Mouse (Mus musculus): Measurements from ENCODE around the gene Gm14459. TPM values are rescaled to one million over a fixed set of nuclear protein-coding genes. Genes with fewer than 3 reads are reported as not detected.
"Not testable (repeated sequence)": the region's sequence is repeated elsewhere in the genome, so short reads cannot be mapped to it uniquely, and the experiment has no call there.

Gm14459 gene
- not detected in 2 replicates for polyA plus RNA-seq (2014; fragmentation: Nextera tagmentation; extraction: Ambion mirVana)

DNA sequence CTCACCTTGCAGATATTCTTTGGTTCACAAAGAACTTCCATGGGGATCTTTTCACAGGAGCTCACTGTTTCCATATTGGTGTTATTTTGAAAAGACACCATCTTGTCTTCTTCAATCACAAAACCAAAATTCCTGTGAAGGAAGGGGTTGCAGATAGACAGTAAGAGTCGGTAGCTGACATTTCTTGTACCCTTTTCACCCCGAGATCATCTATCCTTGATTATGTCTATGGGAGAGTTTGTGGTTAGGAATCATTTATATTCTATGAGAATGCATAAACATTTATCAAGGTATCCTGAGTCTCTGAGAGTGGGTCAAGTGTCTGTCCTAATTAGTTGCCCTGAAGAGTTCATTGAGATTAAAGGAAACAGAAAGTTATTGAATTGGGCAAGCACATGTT is at the start of gene Gm14459:
TSS of gene Gm14459 (minus strand) at position 101 of the 400 bp plus-strand sequence.
- no peak for ATAC-seq (ENCODE audit: insufficient read depth)
- no peak within 1 kb of the TSS for H3K4me3 ChIP-seq (ENCODE audit: low read depth, low read length)
- no peaks in the 10 kb centered on the region for H3K36me3 ChIP-seq (ENCODE audit: insufficient read depth)
- no peaks in the 10 kb centered on the region for H3K27me3 ChIP-seq (ENCODE audit: insufficient read depth, low read length)
- no peaks in the 10 kb centered on the region for H3K9me3 ChIP-seq (ENCODE audit: low read depth, low read length)
- no peak within 1 kb of the TSS for H3K9ac ChIP-seq
- no peak within 1 kb of the TSS for H3K27ac ChIP-seq (ENCODE audit: low read depth)
- H3K4me1 ChIP-seq (ENCODE audit: insufficient read depth), result no peaks in the 10 kb centered on the region
- no peak for DNase-seq
- TF ChIP-seq CTCF (IDR thresholded peaks at IDR 0.05; ENCODE audit: low read depth), result no peak
- no peak within 1 kb of the TSS for H3K4me2 ChIP-seq
- 82% methylated on average over 2 of the region's 2 CpGs for WGBS

DNA sequence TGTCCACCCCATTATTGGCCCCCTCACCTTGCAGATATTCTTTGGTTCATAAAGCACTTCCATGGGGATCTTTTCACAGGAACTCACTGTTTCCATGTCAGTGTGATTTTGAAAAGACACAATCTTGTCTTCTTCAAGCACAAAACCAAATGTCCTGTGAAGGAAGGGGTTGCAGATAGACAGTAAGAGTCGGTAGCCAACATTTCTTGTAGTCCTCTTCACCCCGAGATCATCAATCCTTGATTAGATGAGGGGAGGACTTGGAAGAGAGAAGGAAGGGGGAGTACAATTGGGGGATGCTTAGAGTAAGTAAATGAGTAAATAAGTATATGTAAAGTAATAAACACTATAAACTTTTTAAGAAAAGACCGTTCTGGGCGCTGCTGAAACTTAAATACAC is 23.4 kb upstream of the Gm14459 start, which contains the start of gene Ssxb6:
TSS of gene Ssxb6 (minus strand) at position 101 of the 400 bp plus-strand sequence.
- not testable (repeated sequence) for DNase-seq; H3K4me3 ChIP-seq (ENCODE audit: low read depth, low read length); H3K9ac ChIP-seq; H3K36me3 ChIP-seq (ENCODE audit: insufficient read depth); H3K4me1 ChIP-seq (ENCODE audit: insufficient read depth); H3K9me3 ChIP-seq (ENCODE audit: low read depth, low read length); H3K27ac ChIP-seq (ENCODE audit: low read depth); ATAC-seq (ENCODE audit: insufficient read depth); H3K27me3 ChIP-seq (ENCODE audit: insufficient read depth, low read length); H3K4me2 ChIP-seq
- WGBS, result 59% methylated on average over 4 of the region's 4 CpGs

Other genes with a start within 250 kb of the Gm14459 start
- not detected in 2 replicates for gene Ssxb10, start 197.5 kb downstream of the Gm14459 start, polyA plus RNA-seq (2014; fragmentation: Nextera tagmentation; extraction: Ambion mirVana)
- not detected in 2 replicates for gene Ssxb9, start 158.0 kb downstream of the Gm14459 start, polyA plus RNA-seq (2014; fragmentation: Nextera tagmentation; extraction: Ambion mirVana)
- gene Ssxb1, start 111.6 kb downstream of the Gm14459 start, polyA plus RNA-seq (2014; fragmentation: Nextera tagmentation; extraction: Ambion mirVana), result not detected in 2 replicates
- gene Ssxb2, start 63.2 kb downstream of the Gm14459 start, polyA plus RNA-seq (2014; fragmentation: Nextera tagmentation; extraction: Ambion mirVana), result not detected in 2 replicates
- gene Ssxb6, start 23.3 kb upstream of the Gm14459 start, polyA plus RNA-seq (2014; fragmentation: Nextera tagmentation; extraction: Ambion mirVana), result not detected in 2 replicates
- gene Ssxb3, start 66.9 kb upstream of the Gm14459 start, polyA plus RNA-seq (2014; fragmentation: Nextera tagmentation; extraction: Ambion mirVana), result not detected in 2 replicates
- not detected in 2 replicates for gene Ssxb8, start 165.9 kb upstream of the Gm14459 start, polyA plus RNA-seq (2014; fragmentation: Nextera tagmentation; extraction: Ambion mirVana)
- not detected in 2 replicates for gene Ssx9, start 223.5 kb upstream of the Gm14459 start, polyA plus RNA-seq (2014; fragmentation: Nextera tagmentation; extraction: Ambion mirVana)

Data from lung, embryonic 14.5 days (tissue).